Mouse (Mus musculus) limb, embryonic 13.5 days (tissue): ENCODE results near the gene Rtn4rl1. TPM values are rescaled to one million over a fixed set of nuclear protein-coding genes. Genes with fewer than 3 reads are reported as not detected.
A peak's percentile ranks its signal among the peaks of the same experiment; 100 is the strongest.

ENCODE experiments used
- ATAC-seq: fragments of 200-750 bp; cut with Nextera tagmentation; 2 replicates; pipeline ENCODE4 v1.8.0; 2017; ENCODE audit warnings: low read depth, moderate number of reproducible peaks, moderate TSS enrichment; ENCODE audit not compliant: low FRiP score
- H3K27ac ChIP-seq: fragments of 300-500 bp; sonication (generic); 2 replicates; pipeline ENCODE4 v1.5.1; 2015; ENCODE audit warnings: inconsistent platforms, mild to moderate bottlenecking, moderate library complexity
- H3K27me3 ChIP-seq: fragments of 300-500 bp; sonication (generic); 2 replicates; pipeline ENCODE4 v1.6.1; 2015; ENCODE audit warnings: mild to moderate bottlenecking, inconsistent platforms
- H3K36me3 ChIP-seq: fragments of 300-500 bp; sonication (generic); 2 replicates; pipeline ENCODE4 v1.6.1; 2015; ENCODE audit warnings: inconsistent platforms, mild to moderate bottlenecking, moderate library complexity
- H3K4me1 ChIP-seq: fragments of 300-500 bp; sonication (generic); 2 replicates; pipeline ENCODE4 v1.6.1; 2015; ENCODE audit warnings: inconsistent platforms
- H3K4me2 ChIP-seq: fragments of 300-500 bp; sonication (generic); replicated peaks from 2 replicates; pipeline ENCODE4 v1.6.1; 2015; ENCODE audit warnings: inconsistent platforms, mild to moderate bottlenecking, moderate library complexity
- H3K4me3 ChIP-seq: fragments of 300-500 bp; sonication (generic); 2 replicates; pipeline ENCODE4 v1.5.1; 2015; ENCODE audit warnings: moderate library complexity, mild to moderate bottlenecking, inconsistent platforms
- H3K9ac ChIP-seq: fragments of 300-500 bp; sonication (generic); 2 replicates; pipeline ENCODE4 v1.6.1; 2015; ENCODE audit warnings: mild to moderate bottlenecking, inconsistent platforms
- H3K9me3 ChIP-seq: fragments of 300-500 bp; sonication (generic); 2 replicates; pipeline ENCODE4 v1.6.1; 2016; ENCODE audit warnings: inconsistent platforms
- WGBS: fragments of 180-500 bp; shearing (Covaris S2); methylation state at CpG from one replicate; pipeline ENCODE4 v1.1.7; 2015; 5-methylcytosine and 5-hydroxymethylcytosine counted together
- polyA plus RNA-seq: library from polyadenylated mRNA; unstranded; fragments of >200 nt; fragmentation: Nextera tagmentation; extraction: Ambion mirVana; gene quantifications from 2 replicates; pipeline ENCODE4 v1.2.1, GENCODE M21; 2015

Gene Rtn4rl1
- polyA plus RNA-seq, 1 experiment from 2014 or later = 3.1 TPM

DNA sequence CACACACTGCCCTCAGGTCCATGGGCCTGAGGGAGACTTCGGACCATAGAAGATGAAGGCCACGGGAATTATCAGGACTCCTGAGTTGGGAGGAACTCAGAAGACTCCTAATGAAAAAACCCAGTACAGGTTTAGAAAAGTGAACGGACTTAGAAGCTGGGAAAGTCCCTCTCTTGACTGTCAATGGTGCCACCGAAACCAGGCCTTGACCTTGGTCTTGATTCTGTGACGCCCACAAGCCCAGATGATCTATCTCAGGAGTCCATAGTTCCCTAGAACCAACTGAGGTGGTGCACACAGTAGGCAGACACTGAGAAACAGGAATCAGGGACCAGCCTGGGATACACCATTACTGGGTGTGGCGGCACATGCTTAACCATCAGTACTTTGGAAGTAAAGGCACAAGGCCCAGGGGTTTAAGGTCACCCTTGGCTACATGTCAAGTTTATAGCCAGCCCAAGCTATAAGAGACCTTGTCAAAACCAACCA lies 36.7 kb downstream of the Rtn4rl1 start:
- no peaks in the 10 kb centered on the region for H3K9me3 ChIP-seq
- H3K27me3 ChIP-seq = peaks cover 17% of the 10 kb centered on the region
- no peak overlapping the region for H3K4me2 ChIP-seq
- 94% methylated on average over 6 of the region's 6 CpGs for whole genome bisulfite sequencing
- no peak overlapping the region for H3K9ac ChIP-seq
- H3K27ac ChIP-seq = no peak overlapping the region
- ATAC-seq = no peak
- no peaks in the 10 kb centered on the region for H3K36me3 ChIP-seq
- peaks cover 29% of the 10 kb centered on the region for H3K4me1 ChIP-seq
- H3K4me3 ChIP-seq = no peak overlapping the region

DNA sequence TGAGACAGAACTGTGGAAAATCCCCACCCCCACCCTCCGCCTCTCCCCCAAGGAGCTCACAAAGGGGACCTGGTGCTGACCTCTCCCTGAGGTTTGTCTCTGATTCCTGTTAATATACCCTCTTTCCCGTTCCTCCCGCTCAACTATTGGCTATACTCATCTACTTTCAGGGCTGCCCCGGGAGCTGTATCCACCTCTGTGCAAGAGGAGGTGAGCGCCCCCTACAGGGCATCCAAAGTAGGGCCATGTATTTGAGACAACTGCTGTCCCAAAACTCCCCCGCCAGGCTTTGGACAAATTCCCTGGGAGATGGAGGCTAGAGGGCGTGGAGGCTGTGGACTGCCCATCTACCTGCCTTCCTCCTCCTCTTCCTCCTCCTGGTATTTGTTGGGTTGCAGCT lies 38.2 kb downstream of the Rtn4rl1 start:
- ATAC-seq = no peak
- Histone ChIP-seq H3K36me3 (no peaks in the 10 kb centered on the region), H3K9ac (no peak overlapping the region), H3K4me3 (no peak overlapping the region), H3K27ac (no peak overlapping the region), H3K9me3 (no peaks in the 10 kb centered on the region), H3K4me1 (peaks cover 40% of the 10 kb centered on the region), H3K4me2 (no peak overlapping the region), H3K27me3 (peaks cover 22% of the 10 kb centered on the region)
- WGBS = 11% methylated on average over 7 of the region's 7 CpGs

DNA sequence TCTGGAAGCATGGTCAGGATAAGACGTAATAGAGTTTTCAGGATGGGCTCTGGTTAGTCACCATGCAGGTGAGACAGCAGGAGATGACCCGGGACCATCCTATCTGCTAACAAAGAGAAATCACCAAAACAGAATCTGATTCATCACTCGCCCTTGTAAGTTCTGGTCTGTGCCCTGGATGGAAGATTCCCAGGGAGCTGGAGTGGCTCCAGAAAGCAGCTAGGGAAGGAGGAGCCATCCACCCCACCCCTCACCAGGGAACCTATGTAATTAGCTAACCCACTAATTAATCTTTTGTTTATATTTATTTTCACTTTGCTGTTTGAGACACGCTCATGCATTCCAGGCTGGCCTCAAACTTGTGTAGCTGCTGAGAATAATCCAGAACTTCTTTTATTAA lies 38.9 kb downstream of the Rtn4rl1 start:
- ATAC-seq = no peak
- Histone ChIP-seq H3K27ac (peak overlapping the region; percentile 15; the same call in 1 of the 2 replicates), H3K4me1 (peaks cover 46% of the 10 kb centered on the region), H3K4me2 (no peak overlapping the region), H3K27me3 (peaks cover 22% of the 10 kb centered on the region), H3K36me3 (no peaks in the 10 kb centered on the region), H3K4me3 (no peak overlapping the region), H3K9me3 (no peaks in the 10 kb centered on the region), H3K9ac (no peak overlapping the region)
- 64% methylated on average over 4 of the region's 4 CpGs for WGBS

DNA sequence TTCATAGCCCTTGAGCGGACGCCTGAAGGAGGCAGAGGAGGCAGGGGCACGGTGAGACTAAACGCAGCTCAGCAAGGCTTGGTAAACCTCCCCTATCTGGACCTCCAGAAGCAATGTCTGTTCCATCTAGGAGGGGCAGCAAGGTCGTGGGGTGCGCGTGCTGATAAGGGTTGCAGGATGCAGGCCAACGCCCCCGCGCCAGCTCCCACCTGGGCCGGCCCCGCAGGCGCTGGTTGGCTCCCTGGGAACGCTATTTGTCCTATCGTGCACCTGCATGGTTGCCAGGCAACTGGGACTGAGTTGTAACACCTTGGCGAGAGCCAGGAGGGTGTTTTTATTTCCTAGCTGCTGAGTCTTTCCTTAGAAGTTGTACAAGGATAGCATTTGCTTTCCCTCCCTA lies 41.2 kb downstream of the Rtn4rl1 start:
- Histone ChIP-seq H3K9ac (no peak overlapping the region), H3K36me3 (no peaks in the 10 kb centered on the region), H3K27me3 (peaks cover 22% of the 10 kb centered on the region), H3K4me2 (peak overlapping the region; percentile 37), H3K4me1 (peaks cover 46% of the 10 kb centered on the region), H3K9me3 (no peaks in the 10 kb centered on the region), H3K27ac (no peak overlapping the region), H3K4me3 (no peak overlapping the region)
- WGBS = 7% methylated on average over 16 of the region's 16 CpGs
- no peak for ATAC-seq

DNA sequence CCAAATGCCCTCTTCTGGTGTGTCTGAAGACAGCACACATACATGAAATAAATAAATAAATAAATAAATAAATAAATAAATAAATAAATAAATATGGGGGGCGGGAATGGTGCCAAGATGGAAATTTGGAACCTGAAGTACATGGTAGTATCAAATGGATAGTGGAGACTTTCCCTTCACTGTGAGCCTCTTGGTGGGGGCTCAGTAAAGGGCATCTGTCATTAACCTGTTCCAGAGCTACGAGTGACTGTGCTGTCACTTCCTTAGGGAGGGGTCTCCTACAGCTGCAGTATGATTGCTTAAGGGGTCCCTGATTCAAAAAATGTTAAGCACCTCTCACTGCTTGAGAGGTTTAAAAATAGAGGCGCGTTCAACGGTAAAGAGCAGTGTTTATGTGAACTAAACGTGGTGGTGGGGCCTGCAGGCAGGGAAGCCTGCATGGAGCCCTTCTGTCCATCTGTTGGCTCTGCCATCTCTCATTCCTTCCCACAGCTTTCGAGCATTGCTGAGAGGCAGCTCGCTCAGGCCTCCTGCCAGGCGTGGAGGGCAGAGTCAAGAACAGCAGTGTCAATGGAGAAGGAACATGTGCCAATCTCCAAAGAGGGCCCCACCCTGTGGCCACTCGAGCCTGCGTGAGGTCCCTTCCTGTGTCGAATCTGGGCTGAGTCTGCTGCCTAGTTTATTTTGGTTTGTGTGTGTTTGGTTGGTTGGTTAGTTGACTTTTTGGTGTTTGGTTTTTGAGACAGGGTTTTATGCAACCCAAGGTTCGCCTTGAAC lies 46.8 kb downstream of the Rtn4rl1 start:
- ATAC-seq = no peak
- 72% methylated on average over 13 of the region's 13 CpGs for WGBS
- no peaks in the 10 kb centered on the region for H3K9me3 ChIP-seq
- H3K4me1 ChIP-seq = peaks cover 25% of the 10 kb centered on the region
- H3K36me3 ChIP-seq = no peaks in the 10 kb centered on the region
- H3K27ac ChIP-seq = no peak overlapping the region
- no peak overlapping the region for H3K4me3 ChIP-seq
- no peak overlapping the region for H3K9ac ChIP-seq
- H3K27me3 ChIP-seq = peaks cover 5% of the 10 kb centered on the region; the same call in 1 of the 2 replicates
- no peak overlapping the region for H3K4me2 ChIP-seq

DNA sequence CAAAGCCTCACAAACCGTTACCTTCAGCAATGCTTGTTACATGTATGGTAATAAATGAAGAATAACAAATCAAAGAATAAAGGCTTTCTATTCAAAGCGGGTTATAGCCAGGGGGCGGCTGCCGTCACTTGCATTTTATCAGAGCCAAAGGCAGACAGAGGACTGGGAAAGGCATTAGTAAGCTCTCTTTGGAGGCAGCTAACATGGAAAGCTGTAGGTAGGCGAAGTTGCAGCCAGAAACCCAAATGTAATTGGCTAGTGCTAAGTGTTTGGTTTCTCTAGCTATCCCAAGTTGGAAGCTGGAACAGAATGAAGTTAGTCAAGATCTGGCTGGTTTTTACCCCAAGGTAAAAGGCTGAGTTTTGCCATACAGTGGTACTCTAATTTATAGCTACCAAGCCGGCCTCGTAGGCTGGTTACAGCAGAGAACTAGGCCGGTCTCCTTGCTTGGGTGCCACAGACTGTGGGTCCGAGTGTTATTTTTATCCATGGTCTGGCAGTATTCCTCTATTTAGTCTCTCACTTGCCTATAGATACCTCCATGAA lies 49.2 kb downstream of the Rtn4rl1 start:
- Histone ChIP-seq H3K9me3 (no peaks in the 10 kb centered on the region), H3K4me3 (no peak overlapping the region), H3K36me3 (no peaks in the 10 kb centered on the region), H3K27me3 (no peaks in the 10 kb centered on the region), H3K4me2 (no peak overlapping the region), H3K27ac (no peak overlapping the region), H3K9ac (no peak overlapping the region), H3K4me1 (peaks cover 23% of the 10 kb centered on the region)
- no peak for ATAC-seq
- WGBS = 74% methylated on average over 9 of the region's 9 CpGs

DNA sequence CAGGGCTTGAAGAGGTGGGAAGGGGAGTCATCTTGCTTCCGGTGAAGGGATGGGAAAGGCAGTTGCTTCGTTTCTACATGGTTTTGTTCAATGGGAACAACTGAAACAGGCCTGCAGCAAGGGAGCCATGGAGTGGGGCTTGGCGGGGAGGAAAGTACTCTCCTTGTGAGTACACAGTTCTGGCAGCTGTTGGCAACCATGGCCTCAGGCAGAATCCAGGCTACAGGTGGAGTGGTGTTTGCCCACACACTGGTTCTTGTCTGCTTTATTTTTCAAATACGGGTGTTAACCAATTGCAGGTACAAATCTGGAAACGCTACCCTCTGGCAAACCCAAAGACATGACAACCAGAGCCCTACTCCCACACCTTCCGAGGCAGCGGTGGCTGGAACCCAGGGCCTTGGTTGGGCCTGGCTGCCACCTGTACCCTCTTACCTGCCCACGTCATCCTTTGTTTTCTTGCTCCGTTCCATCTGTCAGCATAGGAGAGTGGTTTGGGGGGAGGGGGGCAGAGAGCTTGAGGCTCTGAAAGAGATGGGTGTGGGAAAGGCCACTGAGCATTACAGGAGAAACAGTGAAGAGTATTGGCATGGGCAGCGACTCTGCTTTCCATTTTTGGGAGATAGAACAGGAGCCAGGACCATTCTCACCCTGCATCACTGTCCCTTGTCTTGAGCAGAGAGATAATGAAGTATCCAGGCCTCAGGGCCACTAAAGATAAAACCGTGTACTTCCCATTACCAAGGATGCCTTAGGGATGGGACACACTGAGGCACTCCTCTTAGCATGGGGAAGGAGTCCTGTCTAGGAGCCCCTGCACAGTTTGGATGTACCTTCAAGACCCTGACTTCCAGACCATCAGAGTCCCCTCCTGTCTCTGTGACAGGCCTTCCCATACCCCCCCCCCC lies 51.0 kb downstream of the Rtn4rl1 start:
- Histone ChIP-seq H3K4me3 (no peak overlapping the region), H3K4me1 (peaks cover 31% of the 10 kb centered on the region), H3K9ac (no peak overlapping the region), H3K36me3 (no peaks in the 10 kb centered on the region), H3K4me2 (no peak overlapping the region), H3K27ac (no peak overlapping the region), H3K27me3 (no peaks in the 10 kb centered on the region), H3K9me3 (no peaks in the 10 kb centered on the region)
- no peak for ATAC-seq
- 81% methylated on average over 11 of the region's 11 CpGs for WGBS

DNA sequence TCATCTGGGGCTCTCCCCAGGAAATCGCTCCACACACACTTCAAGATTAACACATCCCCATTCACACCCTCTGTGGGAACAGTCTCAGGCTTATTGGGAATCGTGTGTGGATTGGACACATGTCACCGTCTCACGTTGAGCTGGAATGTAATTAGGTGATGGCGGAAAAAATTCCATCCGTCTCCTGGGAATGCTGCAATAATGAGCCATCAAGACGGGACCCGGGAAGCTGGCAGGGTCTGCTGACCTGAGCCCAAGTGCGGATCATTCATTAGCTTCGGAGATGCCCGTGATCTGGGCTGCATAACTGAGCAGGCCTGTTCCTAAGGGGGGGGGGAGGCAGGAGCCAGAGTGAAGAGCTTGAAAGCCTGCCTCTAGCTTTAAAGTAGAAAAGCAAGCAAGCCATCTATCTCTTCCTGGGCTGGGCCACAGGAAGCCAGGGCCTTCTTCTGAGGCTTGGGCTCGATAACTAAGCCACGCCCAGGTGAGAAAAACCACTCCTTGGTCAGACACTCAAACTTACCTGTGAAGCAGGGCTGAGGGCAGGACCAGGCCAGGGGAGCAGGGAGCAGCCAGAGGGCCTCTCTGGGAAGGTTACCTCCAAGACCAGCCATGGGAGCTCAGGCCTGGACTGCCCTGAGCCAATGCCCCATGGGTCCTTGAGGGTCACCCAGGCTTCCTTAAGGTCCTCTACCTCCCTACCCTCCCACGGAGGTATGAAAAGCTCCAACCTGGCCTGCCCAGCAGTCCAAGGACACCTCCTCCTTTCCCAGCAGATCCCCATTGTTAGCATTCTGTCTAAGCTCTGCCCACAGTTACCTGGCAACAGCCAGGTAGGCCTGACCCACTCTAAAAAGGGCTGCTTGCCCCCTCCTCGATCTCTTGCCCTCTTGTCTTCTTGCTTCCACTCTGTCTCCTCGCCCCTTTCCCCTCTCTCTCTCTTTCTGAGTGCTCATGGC lies 52.1 kb downstream of the Rtn4rl1 start:
- Histone ChIP-seq H3K27me3 (no peaks in the 10 kb centered on the region), H3K4me1 (peaks cover 31% of the 10 kb centered on the region), H3K36me3 (no peaks in the 10 kb centered on the region), H3K27ac (no peak overlapping the region), H3K9me3 (no peaks in the 10 kb centered on the region), H3K9ac (no peak overlapping the region), H3K4me2 (no peak overlapping the region), H3K4me3 (no peak overlapping the region)
- WGBS = 34% methylated on average over 16 of the region's 16 CpGs
- peak; percentile 42 for ATAC-seq

DNA sequence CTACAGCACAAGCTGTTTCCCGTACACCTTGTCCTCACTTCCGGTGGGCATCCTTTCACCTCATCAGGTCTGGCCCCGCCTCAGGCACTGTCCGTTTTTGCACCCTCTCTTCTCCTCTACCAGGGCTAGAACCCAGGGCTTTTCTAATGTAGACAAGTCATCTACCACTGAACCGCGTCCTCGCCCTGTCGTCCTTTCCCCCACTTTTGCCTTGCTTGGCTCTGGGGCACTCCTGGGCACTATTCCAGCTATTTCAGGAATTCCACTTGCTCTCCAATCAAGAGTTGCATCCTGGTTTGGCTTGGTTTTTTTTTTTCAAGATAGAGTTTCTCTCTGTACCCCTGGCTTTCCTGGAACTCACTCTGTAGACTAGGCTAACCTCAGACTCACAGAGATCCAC lies 53.0 kb downstream of the Rtn4rl1 start:
- H3K4me3 ChIP-seq = no peak overlapping the region
- ATAC-seq = no peak
- peaks cover 31% of the 10 kb centered on the region for H3K4me1 ChIP-seq
- no peak overlapping the region for H3K27ac ChIP-seq
- 85% methylated on average over 8 of the region's 8 CpGs for WGBS
- no peak overlapping the region for H3K4me2 ChIP-seq
- no peaks in the 10 kb centered on the region for H3K27me3 ChIP-seq
- H3K36me3 ChIP-seq = no peaks in the 10 kb centered on the region
- no peaks in the 10 kb centered on the region for H3K9me3 ChIP-seq
- no peak overlapping the region for H3K9ac ChIP-seq

DNA sequence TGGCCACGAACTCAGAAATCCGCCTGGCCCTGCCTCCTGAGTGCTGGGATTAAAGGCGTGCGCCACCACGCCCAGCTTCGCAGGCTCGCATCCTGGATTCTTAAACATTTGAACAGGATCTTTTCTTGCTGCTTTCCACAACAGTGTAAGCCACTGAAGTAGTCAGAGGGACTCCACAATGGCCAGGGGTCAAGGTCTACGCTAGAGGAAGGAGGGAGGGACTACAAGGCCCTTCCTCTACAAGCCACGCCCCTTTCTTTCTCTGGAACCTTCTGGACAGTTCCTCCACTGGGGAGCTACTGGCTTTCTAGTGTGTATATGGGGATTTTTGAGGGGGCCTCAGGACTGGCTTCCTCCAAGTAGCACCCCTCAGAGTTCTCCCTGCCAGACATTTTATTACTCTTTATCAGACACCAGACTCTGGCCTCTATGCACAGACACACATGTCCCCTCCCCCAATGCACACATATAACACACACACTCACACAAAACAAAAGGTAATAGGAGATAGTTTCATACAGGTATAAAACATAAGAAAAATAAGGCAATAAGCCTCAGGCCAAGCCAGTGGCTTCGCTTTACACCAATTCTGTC lies 53.7 kb downstream of the Rtn4rl1 start:
- Histone ChIP-seq H3K4me2 (no peak overlapping the region), H3K27ac (no peak overlapping the region), H3K9ac (no peak overlapping the region), H3K4me1 (peaks cover 31% of the 10 kb centered on the region), H3K36me3 (no peaks in the 10 kb centered on the region), H3K4me3 (no peak overlapping the region), H3K27me3 (no peaks in the 10 kb centered on the region), H3K9me3 (no peaks in the 10 kb centered on the region)
- WGBS = 93% methylated on average over 10 of the region's 10 CpGs
- 0 out of 2 replicates have a peak, but pooled peaks have one; percentile 34 for ATAC-seq

DNA sequence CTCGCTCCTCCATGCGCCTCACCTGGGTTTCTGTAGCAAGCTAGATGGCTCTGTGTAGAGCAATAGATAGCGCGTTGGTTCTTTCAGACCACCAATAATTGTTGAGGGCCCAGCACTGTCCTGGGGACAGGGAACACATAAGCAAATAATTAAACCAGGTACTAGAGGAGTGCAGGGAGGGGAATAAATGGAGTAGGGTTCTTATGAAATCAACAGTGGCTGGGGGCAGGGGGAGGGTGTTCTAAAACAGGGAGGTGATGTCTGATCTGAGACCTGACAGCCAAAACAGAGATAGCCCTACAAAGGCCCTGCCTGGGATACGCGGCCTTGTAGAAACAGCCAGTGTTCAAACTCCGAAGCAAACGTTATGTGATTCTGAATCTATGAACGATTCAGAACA lies 56.0 kb downstream of the Rtn4rl1 start:
- peaks cover 36% of the 10 kb centered on the region for H3K4me1 ChIP-seq
- 82% methylated on average over 9 of the region's 9 CpGs for WGBS
- H3K27me3 ChIP-seq = no peaks in the 10 kb centered on the region
- ATAC-seq = no peak
- H3K27ac ChIP-seq = no peak overlapping the region
- H3K36me3 ChIP-seq = no peaks in the 10 kb centered on the region
- H3K9me3 ChIP-seq = no peaks in the 10 kb centered on the region
- H3K4me3 ChIP-seq = no peak overlapping the region
- H3K4me2 ChIP-seq = no peak overlapping the region
- no peak overlapping the region for H3K9ac ChIP-seq
